Mouse (Mus musculus): ENCODE measurements around the gene Nt5c. TPM values are rescaled to one million over a fixed set of nuclear protein-coding genes. Genes with fewer than 3 reads are reported as not detected.
"Not testable (repeated sequence)": the region's sequence is repeated elsewhere in the genome, so short reads cannot be mapped to it uniquely, and the experiment has no call there.

Nt5c gene
- polyA plus RNA-seq, 1 experiment from 2014 or later, result 95.0 TPM

GRCm38 (mm10) chr11:115455619-115456018 is 36.0 kb downstream of the Nt5c start:
- 84% methylated on average over 15 of the region's 15 CpGs for WGBS
- Histone ChIP-seq H3K9me3 (no peaks in the 10 kb centered on the region), H3K27me3 (ENCODE audit: insufficient read depth, poor library complexity, severe bottlenecking) (no peaks in the 10 kb centered on the region), H3K36me3 (no peaks in the 10 kb centered on the region), H3K4me1 (peaks cover 32% of the 10 kb centered on the region), H3K27ac (no peak overlapping the region), H3K4me3 (no peak overlapping the region)
- no peak for DNase-seq (ENCODE audit: low spot score)

GRCm38 (mm10) chr11:115454822-115455221 is 36.8 kb downstream of the Nt5c start:
- H3K9me3 ChIP-seq; H3K27ac ChIP-seq; H3K27me3 ChIP-seq (ENCODE audit: insufficient read depth, poor library complexity, severe bottlenecking); DNase-seq (ENCODE audit: low spot score); H3K4me3 ChIP-seq; H3K36me3 ChIP-seq: not testable (repeated sequence)
- WGBS, result 85% methylated on average over 6 of the region's 6 CpGs
- peaks cover 32% of the 10 kb centered on the region for H3K4me1 ChIP-seq

- Histone ChIP-seq H3K4me1 (peaks cover 40% of the 10 kb centered on the region), H3K9me3 (no peaks in the 10 kb centered on the region), H3K4me3 (no peak overlapping the region), H3K27me3 (ENCODE audit: insufficient read depth, poor library complexity, severe bottlenecking) (0 out of 2 replicates have a peak, but pooled peaks cover 7% of the 10 kb centered on the region), H3K27ac (no peak overlapping the region), H3K36me3 (no peaks in the 10 kb centered on the region)
- no peak for DNase-seq (ENCODE audit: low spot score)
- 65% methylated on average over 4 of the region's 4 CpGs for WGBS
Measured at GRCm38 (mm10) chr11:115453306-115453705, 38.4 kb downstream of the Nt5c start.

- Histone ChIP-seq H3K27me3 (ENCODE audit: insufficient read depth, poor library complexity, severe bottlenecking) (0 out of 2 replicates have a peak, but pooled peaks cover 13% of the 10 kb centered on the region), H3K4me3 (no peak overlapping the region), H3K9me3 (no peaks in the 10 kb centered on the region), H3K4me1 (peaks cover 38% of the 10 kb centered on the region), H3K36me3 (no peaks in the 10 kb centered on the region), H3K27ac (no peak overlapping the region)
- WGBS, result 85% methylated on average over 7 of the region's 7 CpGs
- no peak for DNase-seq (ENCODE audit: low spot score)
Measured at GRCm38 (mm10) chr11:115452281-115452860, 39.3 kb downstream of the Nt5c start.

- Histone ChIP-seq H3K27me3 (ENCODE audit: insufficient read depth, poor library complexity, severe bottlenecking) (0 out of 2 replicates have a peak, but pooled peaks cover 13% of the 10 kb centered on the region), H3K27ac (no peak overlapping the region), H3K36me3 (no peaks in the 10 kb centered on the region), H3K4me3 (no peak overlapping the region), H3K4me1 (peaks cover 38% of the 10 kb centered on the region), H3K9me3 (no peaks in the 10 kb centered on the region)
- no peak for DNase-seq (ENCODE audit: low spot score)
- whole genome bisulfite sequencing, result 92% methylated on average over 8 of the region's 8 CpGs
Measured at GRCm38 (mm10) chr11:115451781-115452241, 39.9 kb downstream of the Nt5c start.

- Histone ChIP-seq H3K27ac (no peak overlapping the region), H3K9me3 (no peaks in the 10 kb centered on the region), H3K4me3 (no peak overlapping the region), H3K36me3 (no peaks in the 10 kb centered on the region), H3K4me1 (peaks cover 43% of the 10 kb centered on the region), H3K27me3 (ENCODE audit: insufficient read depth, poor library complexity, severe bottlenecking) (0 out of 2 replicates have a peak, but pooled peaks cover 13% of the 10 kb centered on the region)
- WGBS, result 85% methylated on average over 7 of the region's 7 CpGs
- no peak for DNase-seq (ENCODE audit: low spot score)
Measured at GRCm38 (mm10) chr11:115450176-115450575, 41.5 kb downstream of the Nt5c start.

- WGBS, result 65% methylated on average over 7 of the region's 7 CpGs
- no peak for DNase-seq (ENCODE audit: low spot score)
- 0 out of 2 replicates have a peak overlapping the region, but pooled peaks have one; percentile 32 for H3K27ac ChIP-seq
- no peaks in the 10 kb centered on the region for H3K9me3 ChIP-seq
- H3K27me3 ChIP-seq (ENCODE audit: insufficient read depth, poor library complexity, severe bottlenecking), result 0 out of 2 replicates have a peak, but pooled peaks cover 13% of the 10 kb centered on the region
- H3K4me3 ChIP-seq, result no peak overlapping the region
- H3K4me1 ChIP-seq, result peaks cover 43% of the 10 kb centered on the region
- H3K36me3 ChIP-seq, result no peaks in the 10 kb centered on the region
Measured at GRCm38 (mm10) chr11:115448998-115449397, 42.7 kb downstream of the Nt5c start.

- no peak for DNase-seq (ENCODE audit: low spot score)
- Histone ChIP-seq H3K27me3 (ENCODE audit: insufficient read depth, poor library complexity, severe bottlenecking) (0 out of 2 replicates have a peak, but pooled peaks cover 13% of the 10 kb centered on the region), H3K27ac (peak overlapping the region; percentile 39; the same call in 1 of the 2 replicates), H3K4me1 (peaks cover 35% of the 10 kb centered on the region), H3K4me3 (no peak overlapping the region), H3K36me3 (no peaks in the 10 kb centered on the region), H3K9me3 (no peaks in the 10 kb centered on the region)
- 83% methylated on average over 16 of the region's 16 CpGs for WGBS
Measured at GRCm38 (mm10) chr11:115448075-115448474, 43.6 kb downstream of the Nt5c start.

- H3K4me3 ChIP-seq, result no peak overlapping the region
- 80% methylated on average over 11 of the region's 11 CpGs for WGBS
- H3K9me3 ChIP-seq, result no peaks in the 10 kb centered on the region
- H3K27me3 ChIP-seq (ENCODE audit: insufficient read depth, poor library complexity, severe bottlenecking), result peaks cover 13% of the 10 kb centered on the region; the same call in 1 of the 2 replicates
- H3K4me1 ChIP-seq, result peaks cover 35% of the 10 kb centered on the region
- H3K27ac ChIP-seq, result peak overlapping the region; percentile 73
- no peak for DNase-seq (ENCODE audit: low spot score)
- no peaks in the 10 kb centered on the region for H3K36me3 ChIP-seq
Measured at GRCm38 (mm10) chr11:115447321-115447885, 44.3 kb downstream of the Nt5c start.

GRCm38 (mm10) chr11:115446906-115447305 is 44.8 kb downstream of the Nt5c start:
- no peak for DNase-seq (ENCODE audit: low spot score)
- H3K4me1 ChIP-seq, result peaks cover 35% of the 10 kb centered on the region
- H3K4me3 ChIP-seq, result peak overlapping the region; percentile 19; the same call in 1 of the 2 replicates
- no peaks in the 10 kb centered on the region for H3K36me3 ChIP-seq
- no peaks in the 10 kb centered on the region for H3K9me3 ChIP-seq
- 32% methylated on average over 3 of the region's 3 CpGs for WGBS
- H3K27me3 ChIP-seq (ENCODE audit: insufficient read depth, poor library complexity, severe bottlenecking), result peaks cover 18% of the 10 kb centered on the region; the same call in 1 of the 2 replicates
- H3K27ac ChIP-seq, result peak overlapping the region; percentile 73

- Histone ChIP-seq H3K4me1 (peaks cover 11% of the 10 kb centered on the region), H3K27ac (no peak overlapping the region), H3K36me3 (0 out of 2 replicates have a peak, but pooled peaks cover 6% of the 10 kb centered on the region), H3K9me3 (no peaks in the 10 kb centered on the region; the same call in 1 of the 2 replicates), H3K4me3 (no peak overlapping the region), H3K27me3 (ENCODE audit: insufficient read depth, poor library complexity, severe bottlenecking) (peaks cover 18% of the 10 kb centered on the region)
- no peak for DNase-seq (ENCODE audit: low spot score)
- WGBS, result 36% methylated on average over 15 of the region's 15 CpGs
Measured at GRCm38 (mm10) chr11:115441417-115441816, 50.2 kb downstream of the Nt5c start.

All from heart, embryonic 10.5 days (tissue).